Mouse (Mus musculus): ENCODE measurements around the gene Cfap57.
"Not testable (repeated sequence)": the region's sequence is repeated elsewhere in the genome, so short reads cannot be mapped to it uniquely, and the experiment has no call there.

The Cfap57 gene

GRCm38 (mm10) chr4:118518208-118518607, 102.4 kb downstream of the Cfap57 start:
- no peak for DNase-seq (ENCODE audit: low spot score in 2 of 2)

GRCm38 (mm10) chr4:118517497-118518146, 103.0 kb downstream of the Cfap57 start:
- DNase-seq (ENCODE audit: low spot score in 2 of 2) = no peak

GRCm38 (mm10) chr4:118516699-118517496, 103.7 kb downstream of the Cfap57 start:
- no peak for DNase-seq (ENCODE audit: low spot score in 2 of 2)

- peak in 1 of 2 experiments; percentile 15 for DNase-seq (ENCODE audit: low spot score in 2 of 2)
Measured at GRCm38 (mm10) chr4:118509050-118509449, 111.5 kb downstream of the Cfap57 start.

- DNase-seq (ENCODE audit: low spot score in 2 of 2) = not testable (repeated sequence)
Measured at GRCm38 (mm10) chr4:118507171-118507570, 113.4 kb downstream of the Cfap57 start.

GRCm38 (mm10) chr4:118505551-118505950, 115.0 kb downstream of the Cfap57 start:
- no peak for DNase-seq (ENCODE audit: low spot score in 2 of 2)
